Mouse (Mus musculus) midbrain, embryonic 15.5 days (tissue): ENCODE results near the gene Tldc2. TPM values are rescaled to one million over a fixed set of nuclear protein-coding genes. Genes with fewer than 3 reads are reported as not detected.

Experiments used
- ATAC-seq: fragments of 200-750 bp; cut with Nextera tagmentation; replicated peaks from 2 replicates; pipeline ENCODE4 v1.8.0; 2017; ENCODE audit warnings: moderate TSS enrichment
- H3K27ac ChIP-seq: fragments of 300-500 bp; sonication (generic); 2 replicates; pipeline ENCODE4 v1.5.1; 2015; ENCODE audit warnings: mild to moderate bottlenecking, inconsistent platforms
- H3K27me3 ChIP-seq: fragments of 300-500 bp; sonication (generic); replicated peaks from 2 replicates; pipeline ENCODE4 v1.6.1; 2015; ENCODE audit warnings: inconsistent platforms
- H3K36me3 ChIP-seq: fragments of 300-500 bp; sonication (generic); replicated peaks from 2 replicates; pipeline ENCODE4 v1.6.1; 2015; ENCODE audit warnings: inconsistent platforms
- H3K4me1 ChIP-seq: fragments of 300-500 bp; sonication (generic); 2 replicates; pipeline ENCODE4 v1.6.1; 2015; ENCODE audit warnings: inconsistent platforms
- H3K4me2 ChIP-seq: fragments of 300-500 bp; sonication (generic); 2 replicates; pipeline ENCODE4 v1.6.1; 2015; ENCODE audit warnings: inconsistent platforms, mild to moderate bottlenecking, moderate library complexity
- H3K4me3 ChIP-seq: fragments of 300-500 bp; sonication (generic); 2 replicates; pipeline ENCODE4 v1.5.1; 2015; ENCODE audit warnings: mild to moderate bottlenecking, inconsistent platforms
- H3K9ac ChIP-seq: fragments of 300-500 bp; sonication (generic); 2 replicates; pipeline ENCODE4 v1.6.1; 2015; ENCODE audit warnings: mild to moderate bottlenecking, inconsistent platforms
- H3K9me3 ChIP-seq: fragments of 300-500 bp; sonication (generic); 2 replicates; pipeline ENCODE4 v1.6.1; 2016; ENCODE audit warnings: inconsistent platforms
- WGBS: fragments of 180-500 bp; shearing (Covaris S2); methylation state at CpG from one replicate; pipeline ENCODE4 v1.1.7; 2015; ENCODE audit warnings: mixed read lengths; 5-methylcytosine and 5-hydroxymethylcytosine counted together
- polyA plus RNA-seq: library from polyadenylated mRNA; unstranded; fragments of >200 nt; fragmentation: Nextera tagmentation; extraction: Ambion mirVana; gene quantifications from 2 replicates; pipeline ENCODE4 v1.2.1, GENCODE M21; 2015

Gene Tldc2
- polyA plus RNA-seq, 1 experiment from 2014 or later = not detected

DNA sequence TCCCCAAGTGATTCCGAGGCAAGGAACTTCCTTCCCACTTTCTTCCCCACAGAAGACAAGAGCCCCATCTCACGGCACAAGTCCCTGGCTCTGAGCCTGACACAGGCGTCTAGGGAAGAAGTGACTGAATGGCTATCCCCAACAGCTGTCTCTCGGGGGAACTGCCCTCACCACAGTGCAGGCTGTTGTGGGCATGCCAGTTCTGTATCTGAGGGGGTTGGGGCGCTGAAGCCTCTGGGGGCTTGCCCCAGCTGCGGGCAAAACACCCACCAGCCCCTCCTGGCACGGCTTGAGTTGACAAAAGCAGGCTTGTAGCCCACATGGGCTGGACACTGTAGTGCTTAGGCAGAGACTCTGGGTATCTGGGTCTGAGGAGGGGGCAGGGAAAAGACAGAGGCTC, 22.7 kb upstream of the Tldc2 start:
- H3K9ac ChIP-seq = no peak overlapping the region
- H3K36me3 ChIP-seq = no peaks in the 10 kb centered on the region
- H3K9me3 ChIP-seq = no peaks in the 10 kb centered on the region
- H3K4me1 ChIP-seq = peaks cover 62% of the 10 kb centered on the region
- H3K27me3 ChIP-seq = no peaks in the 10 kb centered on the region
- H3K4me2 ChIP-seq = no peak overlapping the region
- no peak overlapping the region for H3K27ac ChIP-seq
- ATAC-seq = no peak
- WGBS = 50% methylated on average over 7 of the region's 7 CpGs
- no peak overlapping the region for H3K4me3 ChIP-seq

DNA sequence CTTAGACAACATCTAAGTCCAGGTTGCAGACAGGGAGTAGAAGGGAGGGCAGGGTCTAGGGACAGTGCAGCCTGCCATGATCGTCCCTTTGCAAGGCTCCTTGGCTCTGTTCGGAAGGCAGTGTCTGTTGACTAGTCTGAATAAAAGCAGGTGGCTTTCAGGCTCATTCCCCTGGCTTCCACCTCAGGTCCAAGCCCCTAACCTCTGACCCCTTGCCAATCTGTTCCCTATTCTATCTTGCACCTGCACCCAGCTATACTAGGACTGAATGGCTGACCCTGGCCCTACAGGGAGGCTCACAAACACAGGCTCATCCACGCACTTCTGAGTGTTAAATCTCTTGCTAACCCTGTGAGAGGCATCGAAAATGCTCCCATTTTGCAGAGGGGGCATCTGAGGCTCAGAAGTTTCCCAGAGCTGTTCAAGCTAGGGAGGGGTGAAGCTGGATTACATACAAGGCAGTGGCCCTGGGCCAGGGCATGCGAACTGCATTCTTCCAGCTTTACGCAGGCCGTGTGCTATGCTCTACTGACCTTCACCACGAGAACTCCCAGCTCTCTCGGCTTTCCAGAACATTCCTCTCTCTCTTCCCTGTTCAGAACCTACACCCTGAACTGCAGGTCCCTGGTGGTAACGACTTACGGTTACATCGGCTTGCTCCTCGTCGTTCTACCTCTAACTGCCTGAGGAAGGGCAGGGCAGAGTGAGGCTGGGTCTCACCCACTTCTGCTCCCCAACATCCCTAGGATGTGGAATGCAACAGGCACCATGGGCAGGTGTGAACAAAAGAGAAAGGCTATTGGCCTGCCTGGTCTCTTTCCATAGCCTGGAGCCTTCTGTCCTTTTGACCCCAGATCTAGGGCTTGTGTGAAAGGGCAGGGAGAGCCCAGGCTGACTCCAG, 21.6 kb upstream of the Tldc2 start:
- Histone ChIP-seq H3K36me3 (no peaks in the 10 kb centered on the region), H3K27me3 (no peaks in the 10 kb centered on the region), H3K27ac (no peak overlapping the region), H3K4me1 (peaks cover 66% of the 10 kb centered on the region), H3K4me2 (no peak overlapping the region), H3K4me3 (no peak overlapping the region), H3K9ac (no peak overlapping the region), H3K9me3 (no peaks in the 10 kb centered on the region)
- ATAC-seq = no peak
- WGBS = 79% methylated on average over 14 of the region's 14 CpGs

DNA sequence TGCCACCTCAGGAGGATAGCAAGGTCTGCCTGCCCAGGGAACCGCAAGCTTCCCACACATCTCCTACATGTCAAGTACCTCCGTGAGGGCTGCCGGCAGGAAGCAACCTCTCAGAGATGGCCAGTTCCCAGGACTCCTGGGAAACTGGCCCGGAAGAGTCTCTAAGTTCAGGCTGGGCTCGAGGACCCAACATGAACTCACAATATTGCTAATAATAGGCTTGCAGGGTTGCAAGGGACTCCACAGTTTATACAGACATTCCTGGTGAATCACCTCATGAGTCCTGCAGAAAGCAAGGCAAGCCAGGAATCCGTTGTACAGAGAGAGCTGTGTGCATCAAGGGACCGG, 21.0 kb upstream of the Tldc2 start:
- Histone ChIP-seq H3K4me3 (no peak overlapping the region), H3K9me3 (no peaks in the 10 kb centered on the region), H3K27me3 (no peaks in the 10 kb centered on the region), H3K36me3 (no peaks in the 10 kb centered on the region), H3K4me1 (peaks cover 72% of the 10 kb centered on the region), H3K27ac (no peak overlapping the region), H3K4me2 (no peak overlapping the region), H3K9ac (no peak overlapping the region)
- no peak for ATAC-seq
- WGBS = 84% methylated on average over 7 of the region's 7 CpGs

DNA sequence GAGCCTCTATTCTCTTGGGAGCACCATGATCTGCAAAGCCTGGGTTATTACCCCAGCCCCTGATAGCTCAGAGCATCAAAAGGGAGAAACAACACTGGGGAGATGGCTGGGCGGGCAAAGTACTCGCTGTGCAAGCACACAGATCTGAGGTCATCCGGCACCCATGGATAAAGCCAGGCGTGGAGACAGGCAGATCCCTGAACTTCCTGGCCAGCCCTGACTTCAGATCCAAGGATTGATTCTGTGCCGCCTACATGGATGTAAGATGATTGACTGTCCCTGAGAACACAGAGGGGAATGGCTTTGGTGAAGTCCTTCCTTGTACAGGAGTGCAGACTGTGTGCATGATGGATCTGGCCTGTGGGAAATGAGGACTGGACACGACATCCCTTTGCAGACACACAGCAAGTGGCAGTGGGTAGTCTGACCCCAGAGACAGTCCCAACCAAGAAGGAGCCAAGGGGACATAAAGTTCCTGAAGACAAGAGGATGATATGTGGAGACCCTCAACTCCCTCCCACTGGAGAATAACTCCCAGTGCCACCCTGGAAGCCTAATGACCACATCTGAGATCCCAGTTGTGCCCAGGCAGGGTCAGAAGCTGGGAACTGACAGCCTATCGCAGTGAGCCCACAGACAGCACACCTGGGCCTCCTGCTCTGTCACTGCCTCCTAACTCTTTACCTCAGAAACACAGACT, 20.0 kb upstream of the Tldc2 start:
- 88% methylated on average over 7 of the region's 7 CpGs for WGBS
- Histone ChIP-seq H3K27me3 (no peaks in the 10 kb centered on the region), H3K4me3 (no peak overlapping the region), H3K9ac (no peak overlapping the region), H3K9me3 (no peaks in the 10 kb centered on the region), H3K36me3 (no peaks in the 10 kb centered on the region), H3K4me2 (no peak overlapping the region), H3K27ac (no peak overlapping the region), H3K4me1 (peaks cover 81% of the 10 kb centered on the region)
- no peak for ATAC-seq

DNA sequence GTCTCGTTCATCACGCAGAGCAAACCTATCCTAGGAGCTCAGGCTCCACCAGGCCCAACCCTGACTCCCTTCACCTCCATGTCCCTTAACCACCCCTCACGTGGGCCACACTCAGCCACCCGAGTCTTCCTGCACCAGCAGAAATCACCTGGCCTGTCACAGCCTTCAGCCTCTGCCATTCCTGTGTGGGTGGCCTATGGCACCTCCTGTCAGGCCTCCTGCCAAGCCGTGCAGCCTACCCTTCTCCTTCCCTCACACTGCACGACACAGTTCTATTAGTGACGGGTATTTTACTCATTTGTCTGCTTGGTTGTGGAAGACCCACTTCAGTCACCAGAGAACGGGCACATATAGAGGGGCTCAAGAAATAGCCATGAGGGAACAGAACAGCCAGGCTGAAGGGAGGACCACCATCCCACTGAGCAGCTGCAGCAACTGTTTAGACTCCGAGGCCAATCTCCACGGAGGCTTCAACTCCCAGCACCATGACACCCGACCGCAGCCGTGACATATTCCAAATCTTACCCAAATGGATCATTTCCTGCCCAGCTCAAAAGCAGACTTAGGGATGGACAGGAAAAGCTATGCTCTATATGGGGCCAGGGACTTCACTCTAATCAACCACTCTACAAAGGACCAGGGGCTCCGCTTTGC, 18.0 kb upstream of the Tldc2 start:
- peak overlapping the region; percentile 15; the same call in 1 of the 2 replicates for H3K4me2 ChIP-seq
- peaks cover 91% of the 10 kb centered on the region for H3K4me1 ChIP-seq
- no peak overlapping the region for H3K4me3 ChIP-seq
- no peaks in the 10 kb centered on the region for H3K36me3 ChIP-seq
- no peak overlapping the region for H3K9ac ChIP-seq
- peak overlapping the region; percentile 63 for H3K27ac ChIP-seq
- H3K9me3 ChIP-seq = no peaks in the 10 kb centered on the region
- ATAC-seq = no peak
- H3K27me3 ChIP-seq = no peaks in the 10 kb centered on the region
- WGBS = 48% methylated on average over 14 of the region's 14 CpGs

DNA sequence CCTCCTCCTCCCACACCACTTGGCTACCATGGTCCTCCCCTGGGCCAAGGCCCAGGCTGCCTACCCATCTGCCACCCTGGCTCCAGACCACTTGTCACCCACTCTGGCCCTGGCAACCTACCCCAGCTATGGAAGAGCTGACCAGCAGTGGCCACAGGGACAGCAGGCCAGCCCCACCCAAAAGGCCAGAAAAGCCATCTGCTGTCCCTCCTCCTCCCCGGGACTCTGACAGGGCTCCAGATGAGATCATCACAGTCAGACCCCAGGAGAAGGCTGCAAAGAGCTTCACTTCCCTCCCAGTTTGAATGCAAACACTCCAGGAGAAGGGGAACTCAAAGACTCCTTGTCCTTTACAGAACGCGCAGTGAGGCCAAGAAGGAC, 17.5 kb upstream of the Tldc2 start:
- H3K9ac ChIP-seq = no peak overlapping the region
- no peaks in the 10 kb centered on the region for H3K36me3 ChIP-seq
- ATAC-seq = no peak
- H3K9me3 ChIP-seq = no peaks in the 10 kb centered on the region
- 26% methylated on average over 3 of the region's 3 CpGs for WGBS
- no peak overlapping the region for H3K4me3 ChIP-seq
- H3K4me1 ChIP-seq = peaks cover 91% of the 10 kb centered on the region
- no peaks in the 10 kb centered on the region for H3K27me3 ChIP-seq
- H3K27ac ChIP-seq = peak overlapping the region; percentile 63
- H3K4me2 ChIP-seq = peak overlapping the region; percentile 15; the same call in 1 of the 2 replicates

DNA sequence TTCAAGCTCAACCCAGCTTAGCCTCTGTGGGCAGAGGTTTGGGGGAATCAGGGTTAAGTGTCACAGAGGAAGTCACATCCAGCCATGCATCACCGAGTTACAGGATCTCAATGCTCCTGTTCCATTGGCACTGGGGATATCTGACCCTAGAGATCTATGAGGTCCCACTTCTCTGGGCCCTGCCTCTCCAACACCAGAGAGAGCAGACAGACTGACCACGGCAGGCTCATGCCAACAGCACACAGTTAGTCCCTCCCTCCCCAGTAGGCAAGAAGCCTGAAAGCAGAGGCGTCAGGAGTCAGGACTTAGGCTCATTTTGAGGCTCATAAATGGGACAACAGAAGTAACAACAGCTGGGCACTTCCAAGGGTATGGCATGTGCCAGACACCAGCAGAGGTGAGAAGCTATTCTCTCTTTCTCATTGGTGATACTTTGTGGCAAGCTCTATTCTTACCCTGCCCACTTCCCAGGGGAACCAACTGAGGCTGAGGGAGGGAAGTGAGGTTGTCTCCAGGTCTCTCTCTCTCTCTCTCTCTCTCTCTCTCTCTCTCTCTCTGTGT, 17.0 kb upstream of the Tldc2 start:
- H3K36me3 ChIP-seq = no peaks in the 10 kb centered on the region
- H3K4me2 ChIP-seq = peak overlapping the region; percentile 15; the same call in 1 of the 2 replicates
- ATAC-seq = no peak
- H3K27ac ChIP-seq = peak overlapping the region; percentile 63
- no peak overlapping the region for H3K9ac ChIP-seq
- H3K27me3 ChIP-seq = no peaks in the 10 kb centered on the region
- 46% methylated on average over 3 of the region's 3 CpGs for WGBS
- no peak overlapping the region for H3K4me3 ChIP-seq
- H3K4me1 ChIP-seq = peaks cover 91% of the 10 kb centered on the region
- H3K9me3 ChIP-seq = no peaks in the 10 kb centered on the region

DNA sequence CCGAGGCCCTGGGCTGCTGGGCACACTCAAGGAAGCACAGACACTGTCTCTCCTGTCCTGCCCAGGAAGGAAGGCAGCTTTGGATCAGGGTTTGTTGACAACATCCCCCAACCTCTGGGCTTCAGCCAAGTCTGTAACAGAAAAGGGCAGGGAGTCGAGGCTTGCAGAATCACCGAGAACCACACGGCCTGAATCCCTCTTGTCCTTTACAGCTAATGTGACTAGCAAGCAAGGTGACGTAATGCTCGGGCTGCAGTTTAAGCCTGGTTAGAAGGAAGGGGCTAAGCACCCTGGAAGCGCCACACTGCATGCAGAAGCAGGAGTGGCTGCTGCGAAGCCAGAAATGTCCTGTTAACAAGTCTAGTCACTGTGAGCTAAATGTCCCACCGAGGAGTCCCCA, 16.5 kb upstream of the Tldc2 start:
- 35% methylated on average over 9 of the region's 9 CpGs for WGBS
- ATAC-seq = no peak

DNA sequence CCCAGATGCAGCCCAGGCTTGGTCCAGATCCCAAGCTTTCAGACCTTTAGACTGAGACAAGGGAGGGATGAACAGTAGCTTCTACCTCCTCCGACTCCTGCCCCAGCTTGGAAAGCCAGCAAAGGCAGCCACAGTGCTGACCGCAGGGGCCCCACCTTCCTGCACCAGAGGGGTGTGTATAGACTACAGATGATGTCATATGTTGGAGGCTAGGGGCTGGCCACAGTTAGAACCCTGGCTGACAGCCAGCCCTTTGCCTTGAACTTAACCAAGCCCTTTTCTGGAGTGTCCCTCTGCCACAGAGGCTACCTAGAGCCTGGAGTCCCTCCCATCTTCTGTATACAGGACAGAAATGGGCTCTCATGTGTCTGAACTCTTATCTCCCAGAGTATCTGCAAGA, 15.3 kb upstream of the Tldc2 start:
- H3K9ac ChIP-seq = no peak overlapping the region

More for the DNA sequence above, 16.5 kb upstream of the Tldc2 start:
- peak overlapping the region; percentile 63 for H3K27ac ChIP-seq
- no peaks in the 10 kb centered on the region for H3K9me3 ChIP-seq
- H3K36me3 ChIP-seq = no peaks in the 10 kb centered on the region
- H3K4me3 ChIP-seq = no peak overlapping the region
- H3K4me2 ChIP-seq = 0 out of 2 replicates have a peak overlapping the region, but pooled peaks have one; percentile 16
- H3K4me1 ChIP-seq = peaks cover 91% of the 10 kb centered on the region
- H3K27me3 ChIP-seq = no peaks in the 10 kb centered on the region
- H3K9ac ChIP-seq = no peak overlapping the region

DNA sequence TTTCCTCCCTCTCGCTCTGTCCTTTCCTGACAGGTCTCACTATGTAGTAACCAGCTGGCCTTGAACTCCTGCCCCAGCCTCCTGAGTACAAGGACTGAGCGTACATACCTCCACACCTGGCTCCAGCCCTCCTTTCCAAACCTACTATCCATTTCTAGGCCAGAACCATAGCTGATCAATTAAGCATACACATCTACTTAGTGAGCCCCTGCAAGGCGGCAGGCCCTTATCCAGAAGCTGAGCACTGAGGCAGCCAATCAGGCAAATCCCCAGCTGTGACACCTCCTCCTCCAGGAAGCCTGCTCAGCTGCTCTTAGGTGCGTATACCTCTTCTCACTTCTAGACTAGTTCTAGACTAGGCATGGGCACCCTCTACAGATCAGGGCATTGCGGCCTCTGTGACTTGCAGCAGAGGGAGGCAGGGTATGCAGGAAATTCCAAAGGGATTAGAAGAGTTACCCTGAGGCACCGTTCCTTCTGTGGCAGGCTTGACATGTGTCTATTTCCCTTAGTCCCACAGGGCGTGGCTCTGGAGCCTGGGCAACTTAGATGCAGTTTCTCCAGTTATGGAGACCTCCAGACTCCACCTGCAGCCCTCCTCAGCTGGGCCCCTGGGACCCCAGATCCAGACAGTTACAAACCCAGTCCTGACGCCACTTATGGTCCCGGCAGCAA, 14.4 kb upstream of the Tldc2 start:
- H3K9ac ChIP-seq = no peak overlapping the region
- H3K4me3 ChIP-seq = no peak overlapping the region
- peaks cover 96% of the 10 kb centered on the region for H3K4me1 ChIP-seq
- no peak overlapping the region for H3K27ac ChIP-seq
- H3K36me3 ChIP-seq = no peaks in the 10 kb centered on the region
- H3K27me3 ChIP-seq = no peaks in the 10 kb centered on the region
- H3K4me2 ChIP-seq = no peak overlapping the region
- no peaks in the 10 kb centered on the region for H3K9me3 ChIP-seq
- 66% methylated on average over 9 of the region's 9 CpGs for WGBS
- no peak for ATAC-seq

More for the DNA sequence above, 15.3 kb upstream of the Tldc2 start:
- H3K4me1 ChIP-seq = peaks cover 93% of the 10 kb centered on the region
- H3K4me2 ChIP-seq = 0 out of 2 replicates have a peak overlapping the region, but pooled peaks have one; percentile 0
- WGBS = 48% methylated on average over 2 of the region's 2 CpGs
- ATAC-seq = no peak
- H3K36me3 ChIP-seq = no peaks in the 10 kb centered on the region
- H3K27me3 ChIP-seq = no peaks in the 10 kb centered on the region
- no peak overlapping the region for H3K4me3 ChIP-seq
- no peak overlapping the region for H3K27ac ChIP-seq
- H3K9me3 ChIP-seq = no peaks in the 10 kb centered on the region

DNA sequence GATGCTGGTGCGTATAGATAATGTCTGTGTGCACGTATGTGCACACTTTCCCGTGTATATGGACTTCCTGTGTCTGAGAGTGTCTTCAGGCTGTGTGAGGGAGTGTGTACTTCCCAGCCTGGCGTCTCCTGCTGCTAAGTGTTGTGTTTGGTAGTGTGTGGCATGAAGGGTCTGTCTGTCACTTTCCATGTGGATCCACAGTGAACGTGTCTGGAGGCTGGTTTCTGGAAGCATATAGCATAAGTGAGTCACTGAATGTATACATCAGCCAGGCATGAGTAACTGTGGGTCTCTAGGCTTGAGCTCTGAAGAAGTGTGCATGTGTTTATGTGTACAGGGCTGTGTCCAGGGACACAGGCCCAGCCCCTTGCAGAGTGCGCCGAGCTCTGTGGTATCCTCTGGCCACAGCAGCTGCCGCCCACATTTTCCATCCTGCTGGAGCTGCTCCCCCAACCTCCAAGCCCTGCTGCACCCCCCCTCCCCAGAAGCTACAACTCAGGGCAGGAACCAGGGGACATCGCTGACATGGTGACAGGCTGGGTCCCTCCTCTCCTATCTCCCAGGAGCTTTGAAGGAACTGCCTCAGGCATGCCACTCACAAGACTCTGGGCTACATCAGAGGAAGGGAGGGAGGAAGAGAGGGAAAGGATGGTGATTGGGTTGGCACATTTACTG, 13.3 kb upstream of the Tldc2 start:
- no peak overlapping the region for H3K9ac ChIP-seq
- WGBS = 74% methylated on average over 9 of the region's 9 CpGs
- peaks cover 89% of the 10 kb centered on the region for H3K4me1 ChIP-seq
- no peaks in the 10 kb centered on the region for H3K9me3 ChIP-seq
- H3K4me2 ChIP-seq = no peak overlapping the region; the same call in 1 of the 2 replicates
- no peak for ATAC-seq
- H3K27ac ChIP-seq = 0 out of 2 replicates have a peak overlapping the region, but pooled peaks have one; percentile 2
- no peaks in the 10 kb centered on the region for H3K27me3 ChIP-seq
- no peaks in the 10 kb centered on the region for H3K36me3 ChIP-seq
- no peak overlapping the region for H3K4me3 ChIP-seq
